Mouse (Mus musculus) heart, postnatal 0 days (tissue): ENCODE data around the gene Opa1.

Source experiments
- CTCF ChIP-seq: IDR thresholded peaks from 2 replicates; pipeline ENCODE4 v1.5.1; 2016; ENCODE audit warnings: antibody characterized with exemption, control low read depth, low read depth
- EP300 ChIP-seq: IDR thresholded peaks from 2 replicates; pipeline ENCODE4 v1.6.1; 2016; ENCODE audit warnings: antibody characterized with exemption, low read depth

DNA sequence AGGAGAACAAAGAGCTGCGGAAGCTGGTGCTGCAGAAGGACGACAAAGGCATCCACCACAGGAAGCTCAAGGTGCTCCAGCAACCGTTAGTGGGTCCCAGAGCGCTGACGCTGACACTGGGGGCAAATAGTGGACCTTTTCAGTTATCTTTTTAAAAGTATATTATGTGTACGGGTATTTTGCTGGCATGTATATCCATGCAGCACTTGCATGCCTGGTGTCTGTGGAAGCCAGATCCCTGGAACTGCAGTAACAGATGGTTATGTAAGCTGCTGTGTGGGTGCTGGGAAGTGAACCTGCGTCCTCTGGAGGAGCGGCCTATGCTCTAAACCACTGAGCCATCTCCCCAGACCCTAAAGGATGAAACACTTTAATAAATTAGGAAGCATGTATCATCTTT is 26.4 kb downstream of the Opa1 start:
- TF ChIP-seq CTCF: no peak
- no peak for TF ChIP-seq EP300
